In genomic region chr5:119058231-119058851, GRCm38 (mm10) we compare ENCODE assay signal across 13 mouse cellular contexts.
DNase-seq lines count a peak whose midpoint lies in the region; ATAC-seq lines count a peak whose summit lies in the region.
"Had no signal": no experiment of that assay in that cellular context is flagged by ENCODE, and none has a peak within 500 bp of the region (broad histone marks: within the 10 kb centered on the region; RNA-seq: fewer than 3 reads in every experiment).

No protein-coding gene starts in this region.

- H3K4me3 ChIP-seq in midbrain, embryonic 16.5 days (ENCODE audit: low read depth, low read length) = no peak overlapping the region
- H3K4me3 ChIP-seq in midbrain, embryonic 13.5 days (replicated peaks) = no peak overlapping the region
- H3K4me3 ChIP-seq: limb, embryonic 12.5 days; midbrain, embryonic 15.5 days had no signal

- no peak overlapping the region for H3K4me2 ChIP-seq in midbrain, embryonic 16.5 days (ENCODE audit: low read length)
- H3K4me2 ChIP-seq in midbrain, embryonic 13.5 days (replicated peaks) = no peak overlapping the region
- H3K4me2 ChIP-seq: limb, embryonic 12.5 days; midbrain, embryonic 15.5 days had no signal

- ATAC-seq in midbrain, embryonic 16.5 days = no peak
- ATAC-seq in midbrain, embryonic 13.5 days = no peak
- ATAC-seq: activated CD4-positive, CD25-positive, alpha-beta regulatory T cell, adult 4 months; hindbrain, embryonic 16.5 days; midbrain, embryonic 15.5 days had no signal

- H3K27me3 ChIP-seq in midbrain, embryonic 16.5 days (ENCODE audit: control insufficient read depth, insufficient read depth, low read depth, low read length) = 0 out of 2 replicates have a peak, but pooled peaks cover 2% of the 10 kb centered on the region
- peaks cover 20% of the 10 kb centered on the region; the same call in 1 of the 2 replicates for H3K27me3 ChIP-seq in midbrain, embryonic 13.5 days
- H3K27me3 ChIP-seq: CH12.LX; midbrain, embryonic 15.5 days had no signal

- no peak overlapping the region for H3K27ac ChIP-seq in midbrain, embryonic 16.5 days (ENCODE audit: low read length)
- H3K27ac ChIP-seq in midbrain, embryonic 13.5 days = no peak overlapping the region
- H3K27ac ChIP-seq: limb, embryonic 12.5 days; midbrain, embryonic 15.5 days had no signal

- no peaks in the 10 kb centered on the region for H3K36me3 ChIP-seq in midbrain, embryonic 16.5 days (ENCODE audit: control insufficient read depth, insufficient read depth, low read length)
- H3K36me3 ChIP-seq in midbrain, embryonic 13.5 days = no peaks in the 10 kb centered on the region
- H3K36me3 ChIP-seq: limb, embryonic 12.5 days; midbrain, embryonic 15.5 days had no signal

- H3K9ac ChIP-seq in midbrain, embryonic 16.5 days (ENCODE audit: low read depth, low read length) = no peak overlapping the region
- no peak overlapping the region; the same call in 1 of the 2 replicates for H3K9ac ChIP-seq in midbrain, embryonic 13.5 days (replicated peaks)
- H3K9ac ChIP-seq: limb, embryonic 12.5 days; midbrain, embryonic 15.5 days had no signal

- peaks cover 4% of the 10 kb centered on the region; the same call in 1 of the 2 replicates for H3K4me1 ChIP-seq in midbrain, embryonic 16.5 days (ENCODE audit: control insufficient read depth, insufficient read depth, low read length)
- peaks cover 17% of the 10 kb centered on the region for H3K4me1 ChIP-seq in midbrain, embryonic 13.5 days (replicated peaks)

- WGBS in midbrain, embryonic 16.5 days = 65% methylated on average over 10 of the region's 10 CpGs
- WGBS in midbrain, embryonic 13.5 days = 66% methylated on average over 10 of the region's 10 CpGs

- DNase-seq in layer of hippocampus, adult 9-11 months = peak; percentile 34
- DNase-seq in layer of hippocampus, postnatal 14 days (ENCODE audit: low spot score in 2 of 2) = no peak
- peak; percentile 69 to 81 for DNase-seq in heart, adult 9 months (ENCODE audit: low spot score in 2 of 2)
- peak; percentile 42 to 62 for DNase-seq in kidney, adult 8-10 months
- DNase-seq in lung, postnatal 36 days = peak; percentile 48
- no peak for DNase-seq in thymus, postnatal 0 days (ENCODE audit: low spot score)

- H3K9me3 ChIP-seq in midbrain, embryonic 16.5 days (replicated peaks; ENCODE audit: control insufficient read depth, low read length, poor library complexity, severe bottlenecking) = no peaks in the 10 kb centered on the region
- no peaks in the 10 kb centered on the region for H3K9me3 ChIP-seq in midbrain, embryonic 13.5 days
- H3K9me3 ChIP-seq: midbrain, embryonic 15.5 days had no signal

Comparison
In these comparisons a context has a peak if more than half of its experiments do, and no peak if none do; other contexts are left out.
1. DNase-seq: peak in layer of hippocampus, adult 9-11 months (single experiment), heart, adult 9 months (2 of 2), kidney, adult 8-10 months (2 of 2) and lung, postnatal 36 days (single experiment); none in layer of hippocampus, postnatal 14 days (0 of 2) and thymus, postnatal 0 days (single experiment).